Mouse (Mus musculus) limb, embryonic 14.5 days (tissue): ENCODE data around the gene Vmn1r6. TPM values are rescaled to one million over a fixed set of nuclear protein-coding genes. Genes with fewer than 3 reads are reported as not detected.
"Not testable (repeated sequence)": the region's sequence is repeated elsewhere in the genome, so short reads cannot be mapped to it uniquely, and the experiment has no call there.

ENCODE experiments used
- ATAC-seq: fragments of 200-750 bp; cut with Nextera tagmentation; 2 replicates; pipeline ENCODE4 v1.8.0; 2017; ENCODE audit warnings: low read depth, moderate number of reproducible peaks, moderate TSS enrichment; ENCODE audit not compliant: low FRiP score
- DNase-seq: peaks from one replicate; pipeline ENCODE4 v3.0.0-alpha.2; 2015; ENCODE audit warnings: low spot score
- H3K27ac ChIP-seq: fragments of 300-500 bp; sonication (generic); replicated peaks from 2 replicates; pipeline ENCODE4 v1.5.1; 2014; ENCODE audit warnings: low read depth, mild to moderate bottlenecking, low read length, moderate library complexity, mixed read lengths
- H3K27me3 ChIP-seq: fragments of 300-500 bp; sonication (generic); 2 replicates; pipeline ENCODE4 v1.6.1; 2014; ENCODE audit warnings: low read length, mixed read lengths; ENCODE audit not compliant: control insufficient read depth, insufficient read depth
- H3K36me3 ChIP-seq: fragments of 300-500 bp; sonication (generic); 2 replicates; pipeline ENCODE4 v1.6.1; 2014; ENCODE audit warnings: mild to moderate bottlenecking, low read length, moderate library complexity, mixed read lengths; ENCODE audit not compliant: control insufficient read depth, insufficient read depth
- H3K4me1 ChIP-seq: fragments of 300-500 bp; sonication (generic); 2 replicates; pipeline ENCODE4 v1.6.1; 2014; ENCODE audit warnings: antibody characterized with exemption, low read length, mixed read lengths; ENCODE audit not compliant: control insufficient read depth, insufficient read depth
- H3K4me2 ChIP-seq: fragments of 300-500 bp; sonication (generic); replicated peaks from 2 replicates; pipeline ENCODE4 v1.6.1; 2014; ENCODE audit warnings: low read depth, mild to moderate bottlenecking, low read length, moderate library complexity; ENCODE audit not compliant: severe bottlenecking
- H3K4me3 ChIP-seq: fragments of 300-500 bp; sonication (generic); replicated peaks from 2 replicates; pipeline ENCODE4 v1.5.1; 2014; ENCODE audit warnings: low read length
- H3K9ac ChIP-seq: fragments of 300-500 bp; sonication (generic); 2 replicates; pipeline ENCODE4 v1.6.1; 2014; ENCODE audit warnings: mild to moderate bottlenecking, low read depth, low read length, moderate library complexity; ENCODE audit not compliant: severe bottlenecking
- H3K9me3 ChIP-seq: fragments of 300-500 bp; sonication (generic); 2 replicates; pipeline ENCODE4 v1.6.1; 2016; ENCODE audit warnings: low read length; ENCODE audit not compliant: control insufficient read depth
- POLR2A ChIP-seq: fragments of 200-500 bp; IDR thresholded peaks from 2 replicates; pipeline ENCODE4 v1.8.0; 2012; ENCODE audit warnings: inconsistent platforms, mild to moderate bottlenecking, moderate library complexity, borderline replicate concordance; ENCODE audit not compliant: insufficient read depth, insufficient read length; ENCODE audit errors: extremely low read depth
- WGBS: fragments of 180-500 bp; shearing (Covaris S2); extraction: QIAGEN DNeasy Blood & Tissue Kit; methylation state at CpG from one replicate; pipeline ENCODE4 v1.1.7; 2014; 5-methylcytosine and 5-hydroxymethylcytosine counted together
- polyA plus RNA-seq, 2 experiments: library from polyadenylated mRNA; depleted of rRNA in 1 of 2; stranded (reverse) in 1 of 2; unstranded in 1 of 2; fragments of >200 nt; fragmentation: Nextera tagmentation in 1 of 2; extraction: Ambion mirVana in 1 of 2; gene quantifications; 2 replicates each; pipeline versions ENCODE4 v1.2.1 to v1.2.3; 2012 to 2014

Gene Vmn1r6
- not detected in 2 replicates for polyA plus RNA-seq (2012; rRNA removed)
- polyA plus RNA-seq (2014; fragmentation: Nextera tagmentation; extraction: Ambion mirVana) = not detected in 2 replicates

GRCm38 (mm10) chr6:56996943-56997342 lies at the start of gene Vmn1r6:
Vmn1r6 (plus strand) TSS chr6:56997243.
- H3K4me1 ChIP-seq = no peaks in the 10 kb centered on the region
- H3K9ac ChIP-seq = no peak within 1 kb of the TSS
- DNase-seq = no peak
- no peak within 1 kb of the TSS for H3K27ac ChIP-seq
- no peaks in the 10 kb centered on the region for H3K36me3 ChIP-seq
- ATAC-seq = no peak
- no peak within 1 kb of the TSS for H3K4me2 ChIP-seq
- no peak within 1 kb of the TSS for H3K4me3 ChIP-seq
- H3K27me3 ChIP-seq = no peaks in the 10 kb centered on the region
- no peaks in the 10 kb centered on the region for H3K9me3 ChIP-seq
- 76% methylated on average over 2 of the region's 2 CpGs for WGBS
- TF ChIP-seq POLR2A = no peak

DNA sequence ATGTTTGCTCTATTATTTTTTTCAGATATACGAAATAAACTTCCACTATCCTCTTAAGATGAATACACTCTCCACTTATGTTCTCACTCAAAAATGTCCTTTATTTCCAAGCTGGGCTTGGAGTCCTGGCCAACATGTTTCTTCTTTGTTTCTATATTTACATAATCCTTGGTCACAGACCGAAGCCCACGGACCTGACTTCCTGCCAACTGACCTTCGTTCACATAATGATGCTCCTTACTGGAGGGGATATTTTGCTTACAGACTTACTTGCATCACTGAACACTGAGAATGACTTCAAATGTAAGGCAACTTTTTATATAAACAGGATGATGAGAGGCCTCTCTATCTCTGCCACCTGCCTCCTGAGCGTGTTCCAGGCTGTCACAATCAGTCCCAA lies 40.6 kb upstream of the Vmn1r6 start:
- DNase-seq (no peak), ATAC-seq (no peak)
- H3K4me2 ChIP-seq = no peak overlapping the region
- WGBS = 82% methylated on average over 5 of the region's 5 CpGs
- no peak for TF ChIP-seq POLR2A
- H3K4me1 ChIP-seq = no peaks in the 10 kb centered on the region
- no peaks in the 10 kb centered on the region for H3K36me3 ChIP-seq
- no peak overlapping the region for H3K4me3 ChIP-seq
- H3K9ac ChIP-seq = no peak overlapping the region
- no peak overlapping the region for H3K27ac ChIP-seq
- H3K27me3 ChIP-seq = no peaks in the 10 kb centered on the region
- no peaks in the 10 kb centered on the region for H3K9me3 ChIP-seq

DNA sequence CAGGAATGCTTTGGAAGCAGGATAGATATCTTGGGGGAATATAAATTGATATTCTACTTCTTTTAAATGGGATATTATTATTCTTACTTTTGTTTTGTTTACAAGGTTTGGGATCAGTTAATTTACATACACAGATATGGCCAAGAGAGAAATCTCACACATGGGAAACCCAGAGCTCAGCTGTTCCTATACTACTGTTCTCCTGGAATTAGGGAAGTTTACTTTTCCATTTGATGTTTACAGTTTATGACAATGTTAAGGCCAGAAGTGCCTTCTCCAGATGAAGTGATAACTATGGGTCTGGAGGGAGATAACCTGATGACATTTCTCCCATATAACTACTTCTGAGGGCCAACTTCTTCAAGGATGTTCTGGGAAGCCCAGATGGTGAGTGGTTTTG lies 27.1 kb upstream of the Vmn1r6 start, which contains the start of gene Vmn1r5:
Vmn1r5 (plus strand) TSS at position 301 of the 400 bp plus-strand sequence.
- Histone ChIP-seq H3K9ac (no peak within 1 kb of the TSS), H3K4me2 (no peak within 1 kb of the TSS), H3K27me3 (no peaks in the 10 kb centered on the region), H3K4me1 (no peaks in the 10 kb centered on the region), H3K9me3 (no peaks in the 10 kb centered on the region), H3K4me3 (no peak within 1 kb of the TSS), H3K27ac (no peak within 1 kb of the TSS), H3K36me3 (no peaks in the 10 kb centered on the region)
- ATAC-seq (no peak), DNase-seq (no peak)
- TF ChIP-seq POLR2A = no peak

GRCm38 (mm10) chr6:57025224-57025623 lies 28.2 kb downstream of the Vmn1r6 start, which contains the start of gene Vmn1r7:
Vmn1r7 (minus strand) TSS chr6:57025324.
- not testable (repeated sequence) for H3K4me2 ChIP-seq, H3K27ac ChIP-seq, H3K9ac ChIP-seq, ATAC-seq, DNase-seq, H3K4me3 ChIP-seq, H3K36me3 ChIP-seq, H3K27me3 ChIP-seq, H3K9me3 ChIP-seq, H3K4me1 ChIP-seq
- 94% methylated on average over 2 of the region's 2 CpGs for WGBS

GRCm38 (mm10) chr6:57031984-57032383 lies 34.9 kb downstream of the Vmn1r6 start, which contains the start of gene Vmn1r8:
Vmn1r8 (plus strand) TSS chr6:57032284.
- no peaks in the 10 kb centered on the region for H3K27me3 ChIP-seq
- H3K9me3 ChIP-seq = no peaks in the 10 kb centered on the region
- ATAC-seq = no peak
- TF ChIP-seq POLR2A = no peak
- no peak within 1 kb of the TSS for H3K27ac ChIP-seq
- no peak within 1 kb of the TSS for H3K4me2 ChIP-seq
- DNase-seq = no peak
- H3K4me3 ChIP-seq = no peak within 1 kb of the TSS
- H3K9ac ChIP-seq = no peak within 1 kb of the TSS
- no peaks in the 10 kb centered on the region for H3K4me1 ChIP-seq
- no peaks in the 10 kb centered on the region for H3K36me3 ChIP-seq

DNA sequence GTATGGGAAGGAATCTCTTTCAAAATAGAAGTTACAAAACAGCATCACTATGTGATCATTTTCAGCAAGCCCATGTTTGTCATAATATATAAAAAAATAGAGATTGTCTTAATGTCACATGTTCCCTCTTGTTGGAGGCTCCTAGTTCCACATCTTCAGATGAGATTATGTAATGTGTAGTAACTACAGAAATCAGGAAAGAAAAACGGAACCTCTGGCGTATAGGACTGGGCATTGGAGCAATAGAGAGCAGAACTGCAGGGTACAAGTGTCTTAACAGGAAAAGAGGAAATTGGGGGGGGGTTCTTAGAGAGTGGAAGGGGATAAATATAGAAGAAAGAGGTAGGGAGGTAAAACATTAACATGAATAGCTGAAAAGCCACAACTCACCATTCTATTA lies 37.6 kb downstream of the Vmn1r6 start:
- H3K4me1 ChIP-seq = no peaks in the 10 kb centered on the region
- no peaks in the 10 kb centered on the region for H3K27me3 ChIP-seq
- TF ChIP-seq POLR2A = no peak
- no peaks in the 10 kb centered on the region for H3K9me3 ChIP-seq
- DNase-seq (no peak), ATAC-seq (no peak)
- H3K4me2 ChIP-seq = no peak overlapping the region
- H3K36me3 ChIP-seq = no peaks in the 10 kb centered on the region
- 83% methylated on average over 2 of the region's 2 CpGs for WGBS
- no peak overlapping the region for H3K27ac ChIP-seq
- no peak overlapping the region for H3K4me3 ChIP-seq
- H3K9ac ChIP-seq = no peak overlapping the region

Other genes with a start within 250 kb of the Vmn1r6 start
- 25.1 and 27.0 TPM in 2 replicates for gene Kbtbd2, start 199.4 kb upstream of the Vmn1r6 start, polyA plus RNA-seq (2012; rRNA removed)
- gene Kbtbd2, start 199.4 kb upstream of the Vmn1r6 start, polyA plus RNA-seq (2014; fragmentation: Nextera tagmentation; extraction: Ambion mirVana) = 17.6 and 18.6 TPM in 2 replicates
- 232 and 239 TPM in 2 replicates for gene Fkbp9, start 165.2 kb upstream of the Vmn1r6 start, polyA plus RNA-seq (2012; rRNA removed)
- gene Fkbp9, start 165.2 kb upstream of the Vmn1r6 start, polyA plus RNA-seq (2014; fragmentation: Nextera tagmentation; extraction: Ambion mirVana) = 205 and 219 TPM in 2 replicates
- 18.8 and 22.7 TPM in 2 replicates for gene Nt5c3, start 73.3 kb upstream of the Vmn1r6 start, polyA plus RNA-seq (2012; rRNA removed)
- 60.3 and 62.9 TPM in 2 replicates for gene Nt5c3, start 73.3 kb upstream of the Vmn1r6 start, polyA plus RNA-seq (2014; fragmentation: Nextera tagmentation; extraction: Ambion mirVana)
- 0.15 and 0.24 TPM in 2 replicates for gene Vmn1r4, start 73.2 kb upstream of the Vmn1r6 start, polyA plus RNA-seq (2012; rRNA removed)
- gene Vmn1r4, start 73.2 kb upstream of the Vmn1r6 start, polyA plus RNA-seq (2014; fragmentation: Nextera tagmentation; extraction: Ambion mirVana) = 0.12 and 0.29 TPM in 2 replicates
- not detected in 2 replicates for gene Vmn1r5, start 27.0 kb upstream of the Vmn1r6 start, polyA plus RNA-seq (2012; rRNA removed)
- not detected in 2 replicates for gene Vmn1r5, start 27.0 kb upstream of the Vmn1r6 start, polyA plus RNA-seq (2014; fragmentation: Nextera tagmentation; extraction: Ambion mirVana)
- gene Vmn1r7, start 28.1 kb downstream of the Vmn1r6 start, polyA plus RNA-seq (2012; rRNA removed) = not detected in 2 replicates
- gene Vmn1r7, start 28.1 kb downstream of the Vmn1r6 start, polyA plus RNA-seq (2014; fragmentation: Nextera tagmentation; extraction: Ambion mirVana) = not detected in 2 replicates
- not detected in 2 replicates for gene Vmn1r8, start 35.0 kb downstream of the Vmn1r6 start, polyA plus RNA-seq (2012; rRNA removed)
- not detected in 2 replicates for gene Vmn1r8, start 35.0 kb downstream of the Vmn1r6 start, polyA plus RNA-seq (2014; fragmentation: Nextera tagmentation; extraction: Ambion mirVana)
- not detected in 2 replicates for gene Vmn1r9, start 69.5 kb downstream of the Vmn1r6 start, polyA plus RNA-seq (2012; rRNA removed)
- not detected in 2 replicates for gene Vmn1r9, start 69.5 kb downstream of the Vmn1r6 start, polyA plus RNA-seq (2014; fragmentation: Nextera tagmentation; extraction: Ambion mirVana)
- gene Vmn1r10, start 112.2 kb downstream of the Vmn1r6 start, polyA plus RNA-seq (2012; rRNA removed) = not detected in 2 replicates
- gene Vmn1r10, start 112.2 kb downstream of the Vmn1r6 start, polyA plus RNA-seq (2014; fragmentation: Nextera tagmentation; extraction: Ambion mirVana) = not detected in 2 replicates
- not detected in 2 replicates for gene Vmn1r11, start 136.2 kb downstream of the Vmn1r6 start, polyA plus RNA-seq (2012; rRNA removed)
- gene Vmn1r11, start 136.2 kb downstream of the Vmn1r6 start, polyA plus RNA-seq (2014; fragmentation: Nextera tagmentation; extraction: Ambion mirVana) = not detected in 2 replicates
- not detected in 2 replicates for gene Vmn1r12, start 159.7 kb downstream of the Vmn1r6 start, polyA plus RNA-seq (2012; rRNA removed)
- gene Vmn1r12, start 159.7 kb downstream of the Vmn1r6 start, polyA plus RNA-seq (2014; fragmentation: Nextera tagmentation; extraction: Ambion mirVana) = not detected in 2 replicates
- gene Vmn1r13, start 206.0 kb downstream of the Vmn1r6 start, polyA plus RNA-seq (2012; rRNA removed) = not detected in 2 replicates
- not detected in 2 replicates for gene Vmn1r13, start 206.0 kb downstream of the Vmn1r6 start, polyA plus RNA-seq (2014; fragmentation: Nextera tagmentation; extraction: Ambion mirVana)
- gene Vmn1r14, start 234.4 kb downstream of the Vmn1r6 start, polyA plus RNA-seq (2012; rRNA removed) = not detected in 2 replicates
- gene Vmn1r14, start 234.4 kb downstream of the Vmn1r6 start, polyA plus RNA-seq (2014; fragmentation: Nextera tagmentation; extraction: Ambion mirVana) = not detected in 2 replicates